Mouse (Mus musculus): ENCODE measurements around the gene 1700020N15Rik.
"Not testable (repeated sequence)": the region's sequence is repeated elsewhere in the genome, so short reads cannot be mapped to it uniquely, and the experiment has no call there.

The 1700020N15Rik gene

GRCm38 (mm10) chrX:69945000-69945399 is at the start of gene 1700020N15Rik:
Gene 1700020N15Rik, plus strand, starts transcription at chrX:69945300.
- not testable (repeated sequence) for DNase-seq (ENCODE audit: low read depth)

- no peak for DNase-seq (ENCODE audit: low read depth)
Observed at GRCm38 (mm10) chrX:69976790-69977579, 31.9 kb downstream of the 1700020N15Rik start.

All from NIH3T3 (cell line).